Mouse (Mus musculus) ES-Bruce4 (cell line): ENCODE results near the gene Tuba1a. TPM values are rescaled to one million over a fixed set of nuclear protein-coding genes. Genes with fewer than 3 reads are reported as not detected.

Experiments
- H3K27ac ChIP-seq: 2 replicates; pipeline ENCODE4 v1.5.1; 2012; ENCODE audit warnings: low read length, inconsistent platforms; ENCODE audit not compliant: insufficient read depth
- H3K27me3 ChIP-seq: 2 replicates; pipeline ENCODE4 v1.6.1; 2012; ENCODE audit warnings: mild to moderate bottlenecking, low read length, inconsistent platforms; ENCODE audit not compliant: control insufficient read depth, poor library complexity, insufficient read depth, severe bottlenecking
- H3K36me3 ChIP-seq: 2 replicates; pipeline ENCODE4 v1.6.1; 2012; ENCODE audit warnings: inconsistent platforms, mild to moderate bottlenecking, low read length, moderate library complexity; ENCODE audit not compliant: control insufficient read depth, poor library complexity, insufficient read depth, severe bottlenecking
- H3K4me1 ChIP-seq: one replicate; pipeline ENCODE4 v1.8.1; 2011; ENCODE audit warnings: low read length; ENCODE audit not compliant: control insufficient read depth, insufficient read depth
- H3K4me3 ChIP-seq: 2 replicates; pipeline ENCODE4 v1.5.1; 2011; ENCODE audit warnings: low read depth, mild to moderate bottlenecking, low read length
- H3K9ac ChIP-seq: 2 replicates; pipeline ENCODE4 v1.6.1; 2012; ENCODE audit warnings: low read depth, mild to moderate bottlenecking, inconsistent platforms; ENCODE audit not compliant: poor library complexity, severe bottlenecking
- H3K9me3 ChIP-seq: replicated peaks from 2 replicates; pipeline ENCODE4 v1.6.1; 2012; ENCODE audit warnings: mild to moderate bottlenecking, low read length, inconsistent platforms; ENCODE audit not compliant: control insufficient read depth, poor library complexity, insufficient read depth, severe bottlenecking
- CTCF ChIP-seq: IDR thresholded peaks from one replicate; pipeline ENCODE4 v1.8.1; 2011; ENCODE audit warnings: low read depth, low read length
- EP300 ChIP-seq: IDR thresholded peaks from 2 replicates; pipeline ENCODE4 v1.6.1; 2011; ENCODE audit warnings: low read depth, low read length; ENCODE audit not compliant: insufficient read depth
- POLR2A ChIP-seq: IDR thresholded peaks from one replicate; pipeline ENCODE4 v1.8.1; 2011; ENCODE audit warnings: low read length; ENCODE audit not compliant: insufficient read depth
- polyA plus RNA-seq: library from polyadenylated mRNA; stranded (reverse); fragments of >200 nt; gene quantifications from 2 replicates; pipeline ENCODE4 v1.2.4, GENCODE M21; 2011; ENCODE audit warnings: low read depth; ENCODE audit not compliant: missing spikeins, insufficient read depth, insufficient read length

Tuba1a gene
- polyA plus RNA-seq, 1 experiment, result 700 TPM

DNA sequence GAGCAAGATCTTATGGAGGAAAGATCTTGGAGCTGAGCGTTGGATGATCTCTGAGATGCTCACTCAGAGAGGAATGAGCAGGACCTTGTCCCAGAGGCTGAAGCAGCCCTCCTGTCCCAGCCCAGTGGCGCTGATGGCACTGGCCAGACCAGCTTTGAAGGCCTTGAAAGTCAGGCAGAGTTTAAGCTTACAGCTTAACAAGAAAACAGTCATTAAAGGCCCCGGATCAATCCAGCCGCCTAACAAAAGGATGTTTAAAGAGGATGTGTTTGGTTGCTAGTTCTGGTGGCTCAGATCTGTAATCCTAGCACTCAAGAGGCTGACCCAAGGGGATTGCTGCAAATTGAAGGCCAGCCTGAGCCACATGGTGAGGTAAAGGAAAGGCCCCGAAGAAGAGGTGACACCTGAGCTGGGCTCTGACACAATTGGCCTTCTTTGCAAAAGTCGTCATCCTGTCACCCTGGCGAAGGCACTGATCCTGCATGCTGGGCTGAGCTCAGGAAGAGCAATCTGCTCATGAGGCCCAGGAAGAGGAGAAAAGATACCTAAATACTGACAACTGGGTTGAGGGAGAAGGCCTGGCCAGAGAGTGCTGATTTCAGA, 26.6 kb upstream of the Tuba1a start:
- H3K36me3 ChIP-seq, result no peaks in the 10 kb centered on the region
- no peak overlapping the region for H3K4me3 ChIP-seq
- H3K9ac ChIP-seq, result no peak overlapping the region
- H3K4me1 ChIP-seq, result peaks cover 17% of the 10 kb centered on the region
- no peak overlapping the region for H3K27ac ChIP-seq
- no peaks in the 10 kb centered on the region for H3K27me3 ChIP-seq
- no peaks in the 10 kb centered on the region for H3K9me3 ChIP-seq
- no peak for TF ChIP-seq EP300

DNA sequence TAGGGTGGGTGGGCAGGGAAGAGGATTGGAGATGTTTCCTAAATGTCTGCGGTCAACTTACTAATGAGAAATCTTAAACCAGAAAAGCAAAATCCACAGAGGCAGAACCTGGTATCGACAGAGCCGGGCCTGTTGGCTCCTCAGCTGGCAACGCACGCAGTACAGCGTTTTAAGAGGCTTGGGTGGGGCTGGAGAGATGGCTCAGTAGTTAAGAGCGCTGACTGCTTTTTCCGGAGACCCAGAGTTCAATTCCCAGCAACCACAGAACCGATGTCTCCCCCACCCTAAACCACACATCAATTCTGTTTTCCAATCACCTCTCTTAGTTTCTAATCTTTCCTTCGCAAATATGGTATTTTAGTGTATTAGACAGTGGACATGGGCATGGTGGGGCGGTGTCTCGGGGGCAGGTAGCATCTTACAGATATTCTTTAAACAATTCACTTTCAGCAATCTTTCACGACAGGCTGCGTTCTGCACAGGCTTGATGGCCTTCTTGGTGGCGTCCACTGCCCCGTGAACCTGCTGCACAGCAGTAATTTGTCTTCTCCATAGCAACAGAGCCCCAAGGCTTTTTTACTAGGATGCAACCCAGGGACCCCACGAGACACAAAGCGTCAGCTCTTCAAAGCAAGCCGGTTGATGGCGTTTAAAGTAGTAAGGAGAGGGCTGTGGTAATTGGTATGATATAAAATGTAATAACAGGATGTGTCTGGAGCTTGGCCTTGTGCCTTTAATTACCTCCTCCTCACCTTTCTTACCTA, 25.1 kb upstream of the Tuba1a start:
- TF ChIP-seq CTCF (no peak), EP300 (no peak), POLR2A (no peak)
- Histone ChIP-seq H3K36me3 (no peaks in the 10 kb centered on the region), H3K27ac (no peak overlapping the region), H3K9me3 (no peaks in the 10 kb centered on the region), H3K4me3 (peak overlapping the region; percentile 14; the same call in 1 of the 2 replicates), H3K4me1 (peaks cover 13% of the 10 kb centered on the region), H3K27me3 (no peaks in the 10 kb centered on the region), H3K9ac (0 out of 2 replicates have a peak overlapping the region, but pooled peaks have one; percentile 9)

DNA sequence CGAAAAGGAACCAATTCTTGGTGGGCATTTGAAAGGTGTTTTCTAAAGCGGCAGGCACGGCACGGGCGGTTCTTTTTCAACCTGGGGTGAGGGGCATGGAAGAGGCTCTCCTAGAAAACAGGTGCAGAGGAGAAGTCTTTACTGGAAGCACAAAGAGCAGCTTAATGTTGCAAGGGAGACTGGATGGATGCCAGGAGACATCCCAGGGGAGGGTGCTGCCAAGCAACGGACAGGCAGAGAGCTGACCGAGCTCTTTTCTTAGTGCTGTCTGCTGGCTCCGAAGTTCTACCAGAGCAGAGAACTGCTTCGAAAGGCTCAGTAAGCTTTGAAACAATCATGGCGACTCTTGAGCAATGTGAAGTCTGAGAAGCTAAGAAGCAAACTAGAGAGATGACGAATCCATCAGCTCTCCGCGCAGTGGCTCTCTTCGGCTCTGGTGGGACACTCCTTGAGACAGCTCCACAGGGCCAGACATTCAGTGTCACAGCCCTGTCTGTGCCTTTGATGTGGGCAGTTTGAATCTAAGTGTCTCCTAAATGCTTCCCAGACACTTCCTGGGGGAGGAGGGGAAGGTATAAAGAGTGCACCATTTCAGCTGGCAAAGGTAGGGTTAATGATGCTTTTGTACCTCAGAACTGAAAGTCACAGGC, 24.4 kb upstream of the Tuba1a start:
- 0 out of 2 replicates have a peak overlapping the region, but pooled peaks have one; percentile 2 for H3K27ac ChIP-seq
- peaks cover 11% of the 10 kb centered on the region for H3K4me1 ChIP-seq
- TF ChIP-seq POLR2A (no peak), EP300 (no peak), CTCF (no peak)
- H3K4me3 ChIP-seq, result peak overlapping the region; percentile 2; the same call in 1 of the 2 replicates
- no peaks in the 10 kb centered on the region for H3K27me3 ChIP-seq
- 0 out of 2 replicates have a peak overlapping the region, but pooled peaks have one; percentile 9 for H3K9ac ChIP-seq
- no peaks in the 10 kb centered on the region for H3K9me3 ChIP-seq
- H3K36me3 ChIP-seq, result no peaks in the 10 kb centered on the region

DNA sequence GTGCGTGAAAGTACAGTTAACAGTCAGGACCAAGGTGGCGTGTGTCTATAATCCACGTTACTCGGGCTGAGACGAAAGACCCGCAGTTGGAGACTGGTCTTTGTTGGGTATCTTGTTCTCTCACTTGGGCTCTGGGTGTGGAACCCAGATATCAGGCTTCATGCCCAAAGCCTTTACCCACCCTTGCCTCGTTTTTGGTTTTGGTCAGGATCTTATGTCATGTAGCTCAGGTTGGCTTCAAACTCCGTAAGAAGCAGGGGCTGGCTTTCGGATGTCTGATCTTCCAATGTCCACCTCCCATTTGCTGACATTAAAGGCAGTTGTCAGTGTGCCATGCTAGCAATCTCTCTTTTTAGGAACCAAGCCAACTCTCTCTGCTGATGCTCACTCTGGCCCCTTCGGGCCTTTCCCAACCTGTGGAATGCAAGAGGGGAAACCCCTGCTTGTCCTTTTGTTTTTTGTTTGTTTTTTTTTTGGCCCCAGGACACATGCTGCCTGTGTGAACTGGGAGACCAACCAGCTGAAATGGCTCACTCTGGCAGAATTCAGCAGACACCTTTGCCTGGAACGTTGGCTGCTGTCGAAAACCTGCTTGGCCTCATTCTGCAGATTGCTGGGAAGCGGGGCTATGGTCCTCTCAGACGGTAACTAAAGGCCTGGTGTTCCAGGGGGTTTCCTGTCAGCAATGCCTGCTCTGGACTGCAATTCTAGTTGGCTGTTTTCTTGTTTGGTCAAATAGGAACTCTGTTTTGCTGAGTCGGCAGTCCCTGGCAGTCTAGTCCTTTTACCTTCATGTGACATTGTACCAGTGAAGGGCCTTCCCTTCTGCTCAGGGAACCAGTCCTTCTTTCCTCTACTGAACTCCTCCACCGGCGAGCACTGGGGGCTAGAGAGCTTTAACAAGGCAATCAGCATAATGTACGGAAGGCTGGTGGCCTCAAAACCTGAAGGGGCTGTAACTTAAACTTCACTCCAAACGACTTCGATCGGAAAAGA, 23.6 kb upstream of the Tuba1a start:
- Histone ChIP-seq H3K9ac (0 out of 2 replicates have a peak overlapping the region, but pooled peaks have one; percentile 9), H3K27ac (no peak overlapping the region), H3K9me3 (no peaks in the 10 kb centered on the region), H3K4me3 (no peak overlapping the region), H3K27me3 (no peaks in the 10 kb centered on the region), H3K36me3 (no peaks in the 10 kb centered on the region), H3K4me1 (peaks cover 9% of the 10 kb centered on the region)
- TF ChIP-seq EP300, result peak; percentile 71
- no peak for TF ChIP-seq POLR2A
- no peak for TF ChIP-seq CTCF

DNA sequence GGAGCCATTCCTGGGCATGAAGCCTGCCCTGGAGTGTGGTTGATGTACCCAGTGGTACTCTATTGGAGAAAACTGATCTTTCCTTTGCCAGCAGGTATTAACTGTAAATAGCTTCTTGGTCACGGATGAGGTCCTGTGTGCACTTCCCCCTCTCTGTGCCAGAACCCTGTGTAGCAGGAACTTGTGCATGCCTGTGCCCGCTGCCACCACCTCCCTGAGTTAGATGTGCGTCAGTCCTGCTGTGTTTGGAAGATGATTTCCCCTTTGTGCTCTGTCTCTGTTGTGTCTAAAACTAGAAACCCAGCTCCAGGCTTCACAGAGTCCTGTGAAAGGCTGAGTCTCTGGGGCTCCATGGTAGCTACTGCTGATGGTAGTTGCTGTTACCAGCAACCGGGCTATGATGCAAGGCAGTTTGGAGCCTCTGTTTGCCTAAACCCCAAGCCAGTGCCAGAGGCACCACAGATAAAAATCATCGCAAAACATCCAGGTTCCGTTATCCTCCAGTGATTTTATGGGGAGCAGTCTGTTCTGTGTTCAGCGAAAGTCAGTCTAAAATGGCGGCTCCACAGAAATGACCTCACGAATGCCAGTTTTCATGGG, 19.6 kb upstream of the Tuba1a start:
- H3K4me3 ChIP-seq, result no peak overlapping the region
- peaks cover 2% of the 10 kb centered on the region for H3K4me1 ChIP-seq
- H3K27me3 ChIP-seq, result no peaks in the 10 kb centered on the region
- no peak for TF ChIP-seq CTCF
- TF ChIP-seq POLR2A, result no peak
- TF ChIP-seq EP300, result no peak
- no peaks in the 10 kb centered on the region for H3K9me3 ChIP-seq
- no peak overlapping the region for H3K9ac ChIP-seq
- H3K36me3 ChIP-seq, result no peaks in the 10 kb centered on the region
- no peak overlapping the region for H3K27ac ChIP-seq
